Mouse (Mus musculus) midbrain, embryonic 11.5 days (tissue): ENCODE results near the gene Ddx54. TPM values are rescaled to one million over a fixed set of nuclear protein-coding genes. Genes with fewer than 3 reads are reported as not detected.

ENCODE experiments used
- ATAC-seq: fragments of 200-750 bp; cut with Nextera tagmentation; 2 replicates; pipeline ENCODE4 v1.8.0; 2017; ENCODE audit warnings: moderate TSS enrichment, moderate library complexity; ENCODE audit not compliant: low FRiP score
- DNase-seq: peaks from one replicate; pipeline ENCODE4 v3.0.0; 2015; ENCODE audit warnings: low spot score; ENCODE audit errors: missing footprints
- H3K27ac ChIP-seq: fragments of 300-500 bp; sonication (generic); 2 replicates; pipeline ENCODE4 v1.5.1; 2014; ENCODE audit warnings: low read depth, low read length
- H3K27me3 ChIP-seq: fragments of 300-500 bp; sonication (generic); 2 replicates; pipeline ENCODE4 v1.6.1; 2014; ENCODE audit warnings: mild to moderate bottlenecking, low read length, moderate library complexity, mixed read lengths; ENCODE audit not compliant: control insufficient read depth, insufficient read depth
- H3K36me3 ChIP-seq: fragments of 300-500 bp; sonication (generic); 2 replicates; pipeline ENCODE4 v1.6.1; 2014; ENCODE audit warnings: mild to moderate bottlenecking, low read length, moderate library complexity, mixed read lengths; ENCODE audit not compliant: control insufficient read depth, insufficient read depth
- H3K4me1 ChIP-seq: fragments of 300-500 bp; sonication (generic); 2 replicates; pipeline ENCODE4 v1.6.1; 2014; ENCODE audit warnings: low read length; ENCODE audit not compliant: control insufficient read depth, insufficient read depth
- H3K4me2 ChIP-seq: fragments of 300-500 bp; sonication (generic); 2 replicates; pipeline ENCODE4 v1.6.1; 2014; ENCODE audit warnings: mild to moderate bottlenecking, moderate library complexity
- H3K4me3 ChIP-seq: fragments of 300-500 bp; sonication (generic); 2 replicates; pipeline ENCODE4 v1.5.1; 2014; ENCODE audit warnings: low read depth, low read length
- H3K9ac ChIP-seq: fragments of 300-500 bp; sonication (generic); 2 replicates; pipeline ENCODE4 v1.6.1; 2014; ENCODE audit warnings: low read length
- H3K9me3 ChIP-seq: fragments of 300-500 bp; sonication (generic); 2 replicates; pipeline ENCODE4 v1.6.1; 2016; ENCODE audit warnings: low read length; ENCODE audit not compliant: control insufficient read depth
- WGBS: fragments of 180-500 bp; shearing (Covaris S2); extraction: QIAGEN DNeasy Blood & Tissue Kit; methylation state at CpG from one replicate; pipeline ENCODE4 v1.1.7; 2014; 5-methylcytosine and 5-hydroxymethylcytosine counted together
- polyA plus RNA-seq: library from polyadenylated mRNA; unstranded; fragments of >200 nt; fragmentation: Nextera tagmentation; extraction: Ambion mirVana; gene quantifications from 2 replicates; pipeline ENCODE4 v1.2.1, GENCODE M21; 2014

Gene Ddx54
- polyA plus RNA-seq, 1 experiment from 2014 or later = 32.2 TPM

- H3K4me2 ChIP-seq = no peak overlapping the region
- H3K27ac ChIP-seq = no peak overlapping the region
- H3K9me3 ChIP-seq = no peaks in the 10 kb centered on the region
- no peaks in the 10 kb centered on the region for H3K4me1 ChIP-seq
- no peak overlapping the region for H3K9ac ChIP-seq
- WGBS = 85% methylated on average over 7 of the region's 7 CpGs
- H3K4me3 ChIP-seq = no peak overlapping the region
- no peaks in the 10 kb centered on the region for H3K27me3 ChIP-seq
- DNase-seq = no peak
- no peaks in the 10 kb centered on the region for H3K36me3 ChIP-seq
- ATAC-seq = no peak
Observed at GRCm38 (mm10) chr5:120640094-120640493, 27.6 kb downstream of the Ddx54 start.

DNA sequence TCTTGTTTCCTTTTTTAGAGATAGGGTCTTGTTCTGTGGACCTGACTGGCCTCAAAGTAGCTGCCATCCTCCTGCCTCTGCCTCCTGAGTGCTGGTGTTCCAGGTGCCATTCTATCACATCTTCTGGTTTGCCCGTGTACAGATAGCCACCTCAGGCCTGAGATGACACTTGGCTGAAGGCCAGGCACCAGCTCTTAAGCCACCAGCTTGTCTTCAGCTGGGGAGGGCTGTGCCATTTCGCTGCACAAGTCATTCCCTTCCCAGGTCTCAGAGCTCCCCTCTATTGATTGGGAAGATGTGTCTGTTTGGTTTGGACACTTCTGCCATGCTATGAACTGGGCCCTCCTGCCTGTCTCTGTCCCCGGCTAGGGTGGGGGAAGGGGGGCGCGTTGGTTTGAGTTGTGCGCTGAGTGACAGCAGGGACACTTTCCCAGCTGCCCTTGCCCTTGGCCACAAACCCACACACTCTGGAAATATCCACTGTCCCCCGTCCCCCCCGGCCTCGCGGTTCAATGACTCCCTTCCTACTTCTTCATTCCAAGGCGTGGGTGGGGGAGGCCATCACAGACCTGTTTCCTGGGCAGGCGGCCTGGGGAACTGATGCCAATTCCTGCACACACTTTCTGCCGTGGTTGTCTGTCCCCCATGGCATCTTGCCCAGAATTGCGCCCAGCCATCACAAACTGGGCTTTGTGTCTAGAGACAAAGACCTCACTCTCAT lies 31.0 kb downstream of the Ddx54 start:
- no peaks in the 10 kb centered on the region for H3K9me3 ChIP-seq
- no peak overlapping the region for H3K27ac ChIP-seq
- 79% methylated on average over 14 of the region's 14 CpGs for WGBS
- no peak overlapping the region for H3K4me3 ChIP-seq
- no peak overlapping the region for H3K4me2 ChIP-seq
- H3K36me3 ChIP-seq = no peaks in the 10 kb centered on the region
- H3K4me1 ChIP-seq = peaks cover under 1% of the 10 kb centered on the region; the same call in 1 of the 2 replicates
- H3K27me3 ChIP-seq = peaks cover 3% of the 10 kb centered on the region; the same call in 1 of the 2 replicates
- ATAC-seq (no peak), DNase-seq (no peak)
- H3K9ac ChIP-seq = no peak overlapping the region

DNA sequence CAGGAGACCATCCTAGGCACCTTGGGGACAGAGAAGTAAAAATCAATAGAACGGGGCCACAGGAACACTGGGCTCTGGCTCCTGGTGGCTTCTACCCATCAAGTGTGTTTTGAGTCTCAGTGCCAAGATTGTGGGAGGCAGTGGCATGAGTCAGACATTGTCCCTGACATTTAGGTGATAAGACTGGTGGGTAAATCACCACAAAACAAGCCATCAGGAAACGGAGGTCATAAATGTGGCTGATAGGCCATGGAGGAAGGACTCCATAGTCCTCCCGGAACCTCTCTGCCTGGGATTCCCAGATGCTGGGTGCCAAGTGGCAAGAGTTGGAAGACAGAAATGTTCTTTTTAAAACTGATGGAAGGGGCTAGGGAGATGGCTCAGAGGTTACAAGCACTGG lies 31.7 kb downstream of the Ddx54 start:
- DNase-seq (no peak), ATAC-seq (no peak)
- H3K9me3 ChIP-seq = no peaks in the 10 kb centered on the region
- H3K9ac ChIP-seq = no peak overlapping the region
- H3K27ac ChIP-seq = no peak overlapping the region
- no peaks in the 10 kb centered on the region for H3K36me3 ChIP-seq
- H3K4me2 ChIP-seq = no peak overlapping the region
- peaks cover 6% of the 10 kb centered on the region for H3K4me1 ChIP-seq
- no peak overlapping the region for H3K4me3 ChIP-seq
- WGBS = 79% methylated on average over 3 of the region's 3 CpGs
- H3K27me3 ChIP-seq = peaks cover 10% of the 10 kb centered on the region

- Histone ChIP-seq H3K9me3 (no peaks in the 10 kb centered on the region), H3K27ac (no peak overlapping the region), H3K4me2 (no peak overlapping the region), H3K4me1 (peaks cover 6% of the 10 kb centered on the region), H3K36me3 (no peaks in the 10 kb centered on the region), H3K27me3 (peaks cover 20% of the 10 kb centered on the region), H3K9ac (no peak overlapping the region), H3K4me3 (no peak overlapping the region)
- DNase-seq (no peak), ATAC-seq (no peak)
- WGBS = 59% methylated on average over 6 of the region's 6 CpGs
Observed at GRCm38 (mm10) chr5:120645851-120646250, 33.3 kb downstream of the Ddx54 start.

DNA sequence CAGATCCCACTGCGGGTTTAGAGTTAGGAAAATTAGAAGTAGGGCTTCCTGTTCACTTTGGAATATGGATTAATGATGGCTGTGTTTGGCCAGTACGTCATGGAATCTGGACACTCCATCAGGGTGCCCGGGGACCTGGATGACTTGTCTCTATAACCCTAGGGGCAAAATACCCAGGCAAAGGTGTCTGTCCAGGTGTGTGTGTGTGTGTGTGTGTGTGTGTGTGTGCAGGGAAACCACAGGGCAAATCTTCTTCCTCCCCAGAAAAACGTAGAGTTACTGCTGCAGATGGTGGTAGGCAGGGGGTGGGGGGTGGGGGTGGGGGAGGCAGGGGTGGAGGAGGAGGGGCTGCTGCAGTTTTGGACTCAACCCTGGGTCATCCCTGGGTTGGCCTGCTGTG lies 34.8 kb downstream of the Ddx54 start:
- Histone ChIP-seq H3K9ac (no peak overlapping the region), H3K4me1 (peaks cover 6% of the 10 kb centered on the region), H3K36me3 (no peaks in the 10 kb centered on the region), H3K9me3 (no peaks in the 10 kb centered on the region), H3K4me2 (no peak overlapping the region), H3K4me3 (no peak overlapping the region), H3K27me3 (peaks cover 20% of the 10 kb centered on the region), H3K27ac (no peak overlapping the region)
- DNase-seq (peak; percentile 69), ATAC-seq (no peak)
- WGBS = 68% methylated on average over 4 of the region's 4 CpGs

GRCm38 (mm10) chr5:120647814-120648491 lies 35.4 kb downstream of the Ddx54 start:
- H3K4me1 ChIP-seq = peaks cover 6% of the 10 kb centered on the region
- no peak overlapping the region for H3K4me3 ChIP-seq
- H3K4me2 ChIP-seq = no peak overlapping the region
- H3K36me3 ChIP-seq = no peaks in the 10 kb centered on the region
- no peaks in the 10 kb centered on the region for H3K9me3 ChIP-seq
- peaks cover 20% of the 10 kb centered on the region for H3K27me3 ChIP-seq
- DNase-seq (peak; percentile 82), ATAC-seq (no peak)
- H3K27ac ChIP-seq = no peak overlapping the region
- WGBS = 40% methylated on average over 12 of the region's 12 CpGs
- H3K9ac ChIP-seq = no peak overlapping the region

GRCm38 (mm10) chr5:120648569-120649373 lies 36.2 kb downstream of the Ddx54 start, which contains the start of gene Rasal1:
TSS of gene Rasal1 (plus strand) at chr5:120648812.
- H3K9me3 ChIP-seq = no peaks in the 10 kb centered on the region
- no peak within 1 kb of the TSS for H3K27ac ChIP-seq
- H3K9ac ChIP-seq = no peak within 1 kb of the TSS
- peak within 1 kb of the TSS; percentile 9; the same call in 1 of the 2 replicates for H3K4me3 ChIP-seq
- H3K36me3 ChIP-seq = no peaks in the 10 kb centered on the region
- peak; percentile 90 for DNase-seq
- ATAC-seq = peak; percentile 57
- H3K4me1 ChIP-seq = peaks cover 6% of the 10 kb centered on the region
- peaks cover 20% of the 10 kb centered on the region for H3K27me3 ChIP-seq
- WGBS = under 1% methylated on average over 45 of the region's 53 CpGs
- H3K4me2 ChIP-seq = peak within 1 kb of the TSS; percentile 36

- H3K27me3 ChIP-seq = peaks cover 20% of the 10 kb centered on the region
- H3K4me3 ChIP-seq = peak overlapping the region; percentile 9; the same call in 1 of the 2 replicates
- 3% methylated on average over 21 of the region's 21 CpGs for WGBS
- H3K9ac ChIP-seq = no peak overlapping the region
- peak overlapping the region; percentile 36; the same call in 1 of the 2 replicates for H3K4me2 ChIP-seq
- no peaks in the 10 kb centered on the region for H3K36me3 ChIP-seq
- peaks cover 6% of the 10 kb centered on the region for H3K4me1 ChIP-seq
- peak; percentile 44 for ATAC-seq
- no peak for DNase-seq
- no peaks in the 10 kb centered on the region for H3K9me3 ChIP-seq
- H3K27ac ChIP-seq = no peak overlapping the region
Observed at GRCm38 (mm10) chr5:120649374-120649933, 36.9 kb downstream of the Ddx54 start.
